Mouse (Mus musculus): ENCODE measurements at regions not wholly inside any gene's neighbourhood (a gene's known extent, or its start where the extent isn't known, plus 50 kb on each side); places are given as distances from the start of the nearest gene placed in this dataset.

- TF ChIP-seq CTCF (IDR thresholded peaks at IDR 0.05; ENCODE audit: low read depth) (no peak), EP300 (optimal IDR thresholded peaks at IDR 0.05) (no peak)
Observed at GRCm38 (mm10) chr9:115562783-115563182, 252.6 kb upstream of the Stt3b start.

All from stomach, postnatal 0 days (tissue).